Mouse (Mus musculus) CH12.LX (cell line): Measurements from ENCODE around the gene Napsa. TPM values are rescaled to one million over a fixed set of nuclear protein-coding genes. Genes with fewer than 3 reads are reported as not detected.

ENCODE experiments used
- DNase-seq: peaks from one replicate; pipeline ENCODE4 v3.0.0-alpha.2; 2013; ENCODE audit errors: extremely low read depth
- H3K27ac ChIP-seq: 2 replicates; pipeline ENCODE4 v1.5.1; 2012; ENCODE audit warnings: low read depth, mild to moderate bottlenecking, control low read depth, moderate library complexity; ENCODE audit not compliant: insufficient read depth
- H3K27me3 ChIP-seq: replicated peaks from 2 replicates; pipeline ENCODE3; 2012; ENCODE audit warnings: inconsistent platforms
- H3K36me3 ChIP-seq, 2 experiments: replicated peaks in 1 of 2; 2 replicates each; pipeline versions ENCODE3 to v1.6.1; 2012; ENCODE audit warnings: inconsistent platforms in 1 of 2, low read length in 1 of 2, mild to moderate bottlenecking in 1 of 2, mixed read lengths in 1 of 2, moderate library complexity in 1 of 2; ENCODE audit not compliant: control insufficient read depth in 1 of 2, insufficient read depth in 1 of 2
- H3K4me1 ChIP-seq, 2 experiments: 2 replicates each; pipeline ENCODE4 v1.6.1; 2012; ENCODE audit warnings: inconsistent platforms in 1 of 2, moderate library complexity in 1 of 2; ENCODE audit not compliant: insufficient read depth in 2 of 2, control insufficient read depth in 1 of 2
- H3K4me2 ChIP-seq: 2 replicates; pipeline ENCODE4 v1.6.1; 2012; ENCODE audit warnings: low read depth, mild to moderate bottlenecking, control low read depth; ENCODE audit not compliant: poor library complexity, insufficient read depth, severe bottlenecking
- H3K4me3 ChIP-seq, 3 experiments: fragments of 150-350 bp in 1 of 3; sonication (generic) in 1 of 3; replicated peaks in 1 of 3; 2 replicates each; pipeline versions ENCODE3 to v1.5.1; 2011 to 2012; ENCODE audit warnings: low read depth in 2 of 3, low read length in 2 of 3, mild to moderate bottlenecking in 2 of 3, moderate library complexity in 2 of 3, control low read depth in 1 of 3, improper control_type of control experiment in 1 of 3, inconsistent platforms in 1 of 3, mixed read lengths in 1 of 3; ENCODE audit not compliant: poor library complexity in 1 of 3
- H3K79me2 ChIP-seq: replicated peaks from 2 replicates; pipeline ENCODE4 v1.6.1; 2012; ENCODE audit warnings: mild to moderate bottlenecking, moderate library complexity; ENCODE audit not compliant: control insufficient read depth, poor library complexity, insufficient read depth, severe bottlenecking; ENCODE audit errors: extremely low read depth
- H3K9ac ChIP-seq: 2 replicates; pipeline ENCODE4 v1.6.1; 2012; ENCODE audit warnings: low read depth, mild to moderate bottlenecking, control low read depth, moderate library complexity; ENCODE audit not compliant: insufficient read depth
- H3K9me3 ChIP-seq: replicated peaks from 2 replicates; pipeline ENCODE3; 2012; ENCODE audit warnings: low read length, inconsistent platforms, mixed read lengths
- BHLHE40 ChIP-seq: IDR thresholded peaks from 2 replicates; pipeline ENCODE4 v1.6.1; 2011; ENCODE audit warnings: mild to moderate bottlenecking, low read depth, low read length, improper control_type of control experiment
- CHD1 ChIP-seq: IDR thresholded peaks from 2 replicates; pipeline ENCODE4 v1.6.1; 2012; ENCODE audit warnings: low read depth, low read length, improper control_type of control experiment, inconsistent platforms
- CHD2 ChIP-seq: IDR thresholded peaks from 2 replicates; pipeline ENCODE4 v1.6.1; 2011; ENCODE audit warnings: low read length, improper control_type of control experiment
- E2F4 ChIP-seq: IDR thresholded peaks from 2 replicates; pipeline ENCODE4 v1.6.1; 2011; ENCODE audit warnings: low read depth, low read length, improper control_type of control experiment; ENCODE audit not compliant: insufficient replicate concordance
- EP300 ChIP-seq: IDR thresholded peaks from 2 replicates; pipeline ENCODE4 v1.6.1; 2011; ENCODE audit warnings: low read length, improper control_type of control experiment
- ETS1 ChIP-seq: conservative IDR thresholded peaks from 2 replicates; pipeline ENCODE4 v1.6.1; 2012; ENCODE audit warnings: low read depth, mild to moderate bottlenecking, inconsistent platforms, low read length, improper control_type of control experiment, moderate library complexity
- HCFC1 ChIP-seq: IDR thresholded peaks from 2 replicates; pipeline ENCODE4 v1.6.1; 2012; ENCODE audit warnings: low read depth, mild to moderate bottlenecking, inconsistent platforms, low read length, improper control_type of control experiment
- IRF4 ChIP-seq: IDR thresholded peaks from 2 replicates; pipeline ENCODE4 v1.6.1; 2014; ENCODE audit warnings: low read depth, mild to moderate bottlenecking, inconsistent platforms, low read length, improper control_type of control experiment
- KAT2A ChIP-seq: IDR thresholded peaks from 2 replicates; pipeline ENCODE4 v1.6.1; 2012; ENCODE audit warnings: low read length, improper control_type of control experiment, inconsistent platforms; ENCODE audit not compliant: insufficient replicate concordance
- MAX ChIP-seq: IDR thresholded peaks from 2 replicates; pipeline ENCODE4 v1.6.1; 2011; ENCODE audit warnings: low read length, improper control_type of control experiment
- MAZ ChIP-seq: IDR thresholded peaks from 2 replicates; pipeline ENCODE4 v1.6.1; 2012; ENCODE audit warnings: low read depth, mild to moderate bottlenecking, inconsistent platforms, low read length, improper control_type of control experiment, moderate library complexity
- MXI1 ChIP-seq: IDR thresholded peaks from 2 replicates; pipeline ENCODE4 v1.6.1; 2011; ENCODE audit warnings: mild to moderate bottlenecking, low read depth, low read length, improper control_type of control experiment
- MYC ChIP-seq: IDR thresholded peaks from 2 replicates; pipeline ENCODE4 v1.6.1; 2011; ENCODE audit warnings: low read depth, mild to moderate bottlenecking, improper control_type of control experiment, low read length
- NELFE ChIP-seq: IDR thresholded peaks from 2 replicates; pipeline ENCODE4 v1.6.1; 2011; ENCODE audit warnings: low read depth, low read length, improper control_type of control experiment
- NRF1 ChIP-seq: IDR thresholded peaks from 2 replicates; pipeline ENCODE4 v1.6.1; 2014; ENCODE audit warnings: low read depth, mild to moderate bottlenecking, inconsistent platforms, low read length, improper control_type of control experiment, moderate library complexity
- PAX5 ChIP-seq: IDR thresholded peaks from 2 replicates; pipeline ENCODE4 v1.6.1; 2012; ENCODE audit warnings: low read length, inconsistent platforms, mixed read lengths
- POLR2A ChIP-seq: IDR thresholded peaks from 2 replicates; pipeline ENCODE4 v1.6.1; 2011; ENCODE audit warnings: low read depth, mild to moderate bottlenecking, improper control_type of control experiment, low read length
- RCOR1 ChIP-seq: conservative IDR thresholded peaks from 2 replicates; pipeline ENCODE4 v1.6.1; 2012; ENCODE audit warnings: low read depth, mild to moderate bottlenecking, inconsistent platforms, low read length, improper control_type of control experiment
- SIN3A ChIP-seq: IDR thresholded peaks from 2 replicates; pipeline ENCODE4 v1.6.1; 2012; ENCODE audit warnings: low read length, improper control_type of control experiment, inconsistent platforms
- SMC3 ChIP-seq: IDR thresholded peaks from 2 replicates; pipeline ENCODE4 v1.6.1; 2011; ENCODE audit warnings: low read depth, low read length, improper control_type of control experiment
- TBP ChIP-seq: conservative IDR thresholded peaks from 2 replicates; pipeline ENCODE4 v1.6.1; 2011; ENCODE audit warnings: low read depth, low read length, improper control_type of control experiment
- TCF12 ChIP-seq: IDR thresholded peaks from 2 replicates; pipeline ENCODE4 v1.6.1; 2014; ENCODE audit warnings: low read depth, mild to moderate bottlenecking, inconsistent platforms, low read length, improper control_type of control experiment
- UBTF ChIP-seq: IDR thresholded peaks from 2 replicates; pipeline ENCODE4 v1.6.1; 2012; ENCODE audit warnings: low read depth, mild to moderate bottlenecking, inconsistent platforms, low read length, improper control_type of control experiment, moderate library complexity
- USF1 ChIP-seq: IDR thresholded peaks from 2 replicates; pipeline ENCODE4 v1.6.1; 2014; ENCODE audit warnings: low read depth, mild to moderate bottlenecking, inconsistent platforms, low read length, improper control_type of control experiment
- ZC3H11A ChIP-seq: IDR thresholded peaks from 2 replicates; pipeline ENCODE4 v1.6.1; 2012; ENCODE audit warnings: low read depth, mild to moderate bottlenecking, inconsistent platforms, low read length, improper control_type of control experiment
- ZKSCAN1 ChIP-seq: IDR thresholded peaks from 2 replicates; pipeline ENCODE4 v1.6.1; 2012; ENCODE audit warnings: low read depth, inconsistent platforms, low read length, improper control_type of control experiment, borderline replicate concordance
- ZMIZ1 ChIP-seq: IDR thresholded peaks from 2 replicates; pipeline ENCODE4 v1.6.1; 2012; ENCODE audit warnings: low read depth, mild to moderate bottlenecking, inconsistent platforms, low read length, improper control_type of control experiment
- ZNF384 ChIP-seq: IDR thresholded peaks from 2 replicates; pipeline ENCODE4 v1.6.1; 2012; ENCODE audit warnings: low read depth, low read length, improper control_type of control experiment, inconsistent platforms
- dilution Hi-C: fragments of 300-500 bp; cut with MboI; formaldehyde crosslinking; loops from 2 replicates; pipeline ENCODE4 v1.14.3; 2020; ENCODE audit warnings: low sequenced_read_pairs; ENCODE audit not compliant: extremely low pct_unique_long_range_greater_than_20kb, extremely low pct_ligation_motif_present
- in situ Hi-C: fragments of 300-500 bp; cut with MboI; formaldehyde crosslinking; loops from 3 replicates; pipeline ENCODE4 v1.14.3; 2019; ENCODE audit warnings: low sequenced_read_pairs, low pct_ligation_motif_present, low pct_unique_long_range_greater_than_20kb, mixed read lengths
- polyA plus RNA-seq: library from polyadenylated mRNA; unstranded; fragments of >175 nt; gene quantifications from 2 replicates; pipeline ENCODE4 v1.2.1, GENCODE M21; 2012; ENCODE audit warnings: low read depth; ENCODE audit not compliant: insufficient read length
- total RNA-seq, 2 experiments: library from RNA; depleted of rRNA; stranded (reverse); fragments of 300-350 nt in 1 of 2; fragments of >200 nt in 1 of 2; gene quantifications; 2 replicates each; pipeline ENCODE4 v1.2.3; 2012 to 2014

Napsa gene
- total and polyA plus RNA-seq, 3 experiments = 175 to 253 (median 194) TPM

- TF ChIP-seq UBTF = no peak
- no peak for TF ChIP-seq ETS1
- TF ChIP-seq NELFE = no peak
- TF ChIP-seq ZKSCAN1 = no peak
- no peak for TF ChIP-seq MXI1
- TF ChIP-seq ZMIZ1 = no peak
- no peak for TF ChIP-seq PAX5
- TF ChIP-seq CHD2 = no peak
- no peak for TF ChIP-seq BHLHE40
- no peak for TF ChIP-seq KAT2A
- no peak for TF ChIP-seq POLR2A
- no peak for TF ChIP-seq EP300
- TF ChIP-seq TBP = no peak
- TF ChIP-seq, all 38 proteins: peak for 0
- Histone ChIP-seq H3K27me3 (peaks cover 10% of the 10 kb centered on the region), H3K4me2 (peak overlapping the region; percentile 57), H3K79me2 (0 out of 2 replicates have a peak, but pooled peaks cover 2% of the 10 kb centered on the region), H3K9me3 (no peaks in the 10 kb centered on the region), H3K36me3 (peaks cover 8 to 44% of the 10 kb centered on the region in 2 experiments), H3K4me1 (peaks cover 13 to 39% of the 10 kb centered on the region in 2 experiments), H3K27ac (no peak overlapping the region), H3K9ac (no peak overlapping the region), H3K4me3 (no peak overlapping the region)
- dilution Hi-C loops (no loop called here), in situ Hi-C loops (loop anchor here (10.0 kb wide), 1 partner anchor 55 kb away; no protein-coding TSS in a partner anchor)
- DNase-seq = no peak
These were observed 17.8 kb downstream of the Napsa start for GRCm38 (mm10) chr7:44589946-44590345.

GRCm38 (mm10) chr7:44590402-44591347 is 18.5 kb downstream of the Napsa start, which contains the start of gene Kcnc3:
Kcnc3 (plus strand) TSS chr7:44590664.
- Histone ChIP-seq H3K79me2 (0 out of 2 replicates have a peak, but pooled peaks cover 2% of the 10 kb centered on the region), H3K27ac (no peak within 1 kb of the TSS), H3K9me3 (no peaks in the 10 kb centered on the region), H3K36me3 (peaks cover 7 to 44% of the 10 kb centered on the region in 2 experiments), H3K27me3 (peaks cover 10% of the 10 kb centered on the region), H3K4me1 (peaks cover 13 to 39% of the 10 kb centered on the region in 2 experiments), H3K4me3 (peak within 1 kb of the TSS; percentile 38 to 82 (median 58)), H3K4me2 (peak within 1 kb of the TSS; percentile 76), H3K9ac (peak within 1 kb of the TSS; percentile 42)
- in situ Hi-C loops = no loop called here
- dilution Hi-C loops = no loop called here
- DNase-seq = peak; percentile 97
- no peak for TF ChIP-seq PAX5
- no peak for TF ChIP-seq ZNF384
- TF ChIP-seq EP300 = no peak
- no peak for TF ChIP-seq ETS1
- peak; percentile 46; the same call in 1 of the 2 replicates for TF ChIP-seq ZMIZ1
- no peak for TF ChIP-seq RCOR1
- no peak for TF ChIP-seq KAT2A
- TF ChIP-seq MXI1 = peak; percentile 40; the same call in 1 of the 2 replicates
- TF ChIP-seq USF1 = no peak
- TF ChIP-seq ZC3H11A = no peak
- TF ChIP-seq E2F4 = no peak
- no peak for TF ChIP-seq MYC
- no peak; the same call in 1 of the 2 replicates for TF ChIP-seq MAZ
- peak; percentile 71; the same call in 1 of the 2 replicates for TF ChIP-seq UBTF
- TF ChIP-seq MAX = peak; percentile 30; the same call in 1 of the 2 replicates
- no peak for TF ChIP-seq BHLHE40
- no peak for TF ChIP-seq SIN3A
- TF ChIP-seq TCF12 = peak; percentile 54; the same call in 1 of the 2 replicates
- TF ChIP-seq HCFC1 = no peak
- no peak for TF ChIP-seq CHD1
- TF ChIP-seq ZKSCAN1 = no peak
- TF ChIP-seq SMC3 = no peak
- 0 out of 2 replicates have a peak, but pooled peaks have one; percentile 17 for TF ChIP-seq NRF1
- 0 out of 2 replicates have a peak, but pooled peaks have one; percentile 49 for TF ChIP-seq NELFE
- no peak for TF ChIP-seq IRF4
- no peak for TF ChIP-seq TBP
